Mouse (Mus musculus): ENCODE measurements around the gene Kif18b. TPM values are rescaled to one million over a fixed set of nuclear protein-coding genes. Genes with fewer than 3 reads are reported as not detected.

Gene Kif18b
- 36.1 and 40.8 TPM in 2 replicates for total RNA-seq (2012; rRNA removed)
- 100 to 1,000 TPM in 1 of 2 experiments, 10 to 100 TPM in 1; 45.7 to 116 TPM for polyA plus RNA-seq (2012; ENCODE audit: insufficient read depth in 1 of 2, insufficient read length in 2 of 2, low read depth in 1 of 2, low replicate concordance in 2 of 2, missing spikeins in 1 of 2)

- DNase-seq (ENCODE audit: low read depth, low spot score), result peak; percentile 100
- Histone ChIP-seq H3K27me3 (ENCODE audit: control insufficient read depth in 1 of 2, insufficient read depth in 2 of 2, low read length in 2 of 2) (no peaks in the 10 kb centered on the region; a peak in 1 of 4 replicates), H3K4me3 (ENCODE audit: control insufficient read depth in 1 of 2, insufficient read depth in 1 of 2, low read depth in 2 of 2, low read length in 2 of 2) (peak within 1 kb of the TSS; percentile 86 to 87), H3K4me1 (ENCODE audit: control insufficient read depth in 1 of 2, insufficient read depth in 2 of 2, low read length in 2 of 2) (peaks cover 3 to 9% of the 10 kb centered on the region in 2 experiments; a peak in 3 of 4 replicates), H3K36me3 (ENCODE audit: control insufficient read depth in 1 of 2, insufficient read depth in 2 of 2, low read length in 2 of 2) (peaks cover 3 to 12% of the 10 kb centered on the region in 2 experiments), H3K27ac (ENCODE audit: control insufficient read depth, low read depth, low read length) (peak within 1 kb of the TSS; percentile 95), H3K9ac (ENCODE audit: control insufficient read depth, low read depth, low read length, poor library complexity, severe bottlenecking) (peak within 1 kb of the TSS; percentile 87), H3K79me2 (ENCODE audit: control insufficient read depth, insufficient read depth, low read length, poor library complexity) (peaks cover 44% of the 10 kb centered on the region), H3K9me3 (replicated peaks; ENCODE audit: insufficient read depth, low read length) (no peaks in the 10 kb centered on the region)
- TF ChIP-seq CTCF (IDR thresholded peaks at IDR 0.05 in 2 of 3, conservative IDR thresholded peaks at IDR 0.05 in 1 of 3; ENCODE audit: control insufficient read depth in 1 of 3, insufficient read depth in 1 of 3, low read depth in 2 of 3, low read length in 3 of 3, poor library complexity in 1 of 3, severe bottlenecking in 1 of 3) (no peak), UBTF (IDR thresholded peaks at IDR 0.05; ENCODE audit: borderline replicate concordance, insufficient read depth, low read depth, low read length) (0 out of 2 replicates have a peak, but pooled peaks have one; percentile 66), NRF1 (IDR thresholded peaks at IDR 0.05; ENCODE audit: insufficient read depth, low read depth, low read length, poor library complexity, severe bottlenecking) (peak; percentile 92), RCOR1 (IDR thresholded peaks at IDR 0.05; ENCODE audit: low read depth, low read length) (0 out of 2 replicates have a peak, but pooled peaks have one; percentile 3), GABPA (IDR thresholded peaks at IDR 0.05; ENCODE audit: low read depth, low read length) (no peak), CHD2 (IDR thresholded peaks at IDR 0.05; ENCODE audit: low read length) (no peak), CHD1 (IDR thresholded peaks at IDR 0.05; ENCODE audit: low read depth, low read length) (no peak), ZKSCAN1 (IDR thresholded peaks at IDR 0.05; ENCODE audit: low read depth, low read length) (no peak), JUND (IDR thresholded peaks at IDR 0.05; ENCODE audit: low read depth, low read length) (no peak), ELF1 (IDR thresholded peaks at IDR 0.05; ENCODE audit: low read depth, low read length) (peak; percentile 58; the same call in 1 of the 2 replicates), TCF12 (IDR thresholded peaks at IDR 0.05; ENCODE audit: low read depth, low read length) (peak; percentile 29; the same call in 1 of the 2 replicates), MYC (IDR thresholded peaks at IDR 0.05; ENCODE audit: low read depth, low read length) (peak; percentile 69), POLR2AphosphoS5 (IDR thresholded peaks at IDR 0.05; ENCODE audit: borderline replicate concordance, low read depth, low read length) (no peak), KAT2A (conservative IDR thresholded peaks at IDR 0.05; ENCODE audit: low read depth, low read length) (no peak; the same call in 1 of the 2 replicates), ZC3H11A (IDR thresholded peaks at IDR 0.05; ENCODE audit: low read depth, low read length) (no peak), MAX (IDR thresholded peaks at IDR 0.05; ENCODE audit: low read length) (peak; percentile 56; the same call in 1 of the 2 replicates), USF2 (IDR thresholded peaks at IDR 0.05; ENCODE audit: borderline replicate concordance in 1 of 2, insufficient read depth in 1 of 2, low read depth in 1 of 2, low read length in 2 of 2) (no peak), SMC3 (IDR thresholded peaks at IDR 0.05; ENCODE audit: low read depth, low read length) (no peak), MAFK (IDR thresholded peaks at IDR 0.05; ENCODE audit: borderline replicate concordance, low read depth, low read length) (no peak), MYB (IDR thresholded peaks at IDR 0.05; ENCODE audit: low read depth, low read length) (no peak), NELFE (IDR thresholded peaks at IDR 0.05; ENCODE audit: low read depth, low read length) (peak; percentile 92), TBP (IDR thresholded peaks at IDR 0.05; ENCODE audit: low read depth, low read length) (peak; percentile 90), ZMIZ1 (IDR thresholded peaks at IDR 0.05; ENCODE audit: low read depth, low read length) (peak; percentile 70), EP300 (IDR thresholded peaks at IDR 0.05; ENCODE audit: low read depth in 1 of 2, low read length in 2 of 2) (0 out of 4 replicates have a peak, but pooled peaks of 1 of the 2 experiments have one; percentile 4), MEF2A (IDR thresholded peaks at IDR 0.05; ENCODE audit: extremely low read depth, insufficient replicate concordance, low read depth, low read length, poor library complexity, severe bottlenecking) (no peak), RAD21 (IDR thresholded peaks at IDR 0.05; ENCODE audit: low read depth, low read length) (no peak), GATA1 (IDR thresholded peaks at IDR 0.05; ENCODE audit: low read depth, low read length) (no peak), ZNF384 (IDR thresholded peaks at IDR 0.05; ENCODE audit: low read depth, low read length) (0 out of 2 replicates have a peak, but pooled peaks have one; percentile 3), USF1 (IDR thresholded peaks at IDR 0.05; ENCODE audit: low read depth, low read length) (no peak), TAL1 (IDR thresholded peaks at IDR 0.05; ENCODE audit: low read length) (no peak), ETS1 (IDR thresholded peaks at IDR 0.05; ENCODE audit: low read depth, low read length) (no peak), HCFC1 (IDR thresholded peaks at IDR 0.05; ENCODE audit: low read depth, low read length) (peak; percentile 75), E2F4 (IDR thresholded peaks at IDR 0.05; ENCODE audit: borderline replicate concordance, low read depth, low read length) (no peak; the same call in 1 of the 2 replicates), BHLHE40 (IDR thresholded peaks at IDR 0.05; ENCODE audit: borderline replicate concordance, low read depth, low read length) (no peak)
Observed at GRCm38 (mm10) chr11:102924557-102925350, at the start of gene Kif18b. Kif18b (minus strand) TSS chr11:102925124.
